ENCODE assay signal across 9 mouse cellular contexts in genomic region chr6:117966729-117967128, GRCm38 (mm10). TPM values are rescaled to one million over a fixed set of nuclear protein-coding genes. Genes with fewer than 3 reads are reported as not detected.
DNase-seq lines count a peak whose midpoint lies in the region; TF ChIP-seq lines count a peak whose summit lies in the region.
"Had no signal": no experiment of that assay in that cellular context is flagged by ENCODE, and none has a peak within 500 bp of the region (broad histone marks: within the 10 kb centered on the region; RNA-seq: fewer than 3 reads in every experiment).

No protein-coding gene starts in this region.

- H3K4me1 ChIP-seq in cerebellum, adult 2 months (ENCODE audit: control insufficient read depth, insufficient read depth, low read length), result no peaks in the 10 kb centered on the region
- H3K4me1 ChIP-seq in spleen, adult 2 months (ENCODE audit: control insufficient read depth, insufficient read depth, insufficient read length), result no peaks in the 10 kb centered on the region
- no peaks in the 10 kb centered on the region for H3K4me1 ChIP-seq in forebrain, embryonic 10.5 days

- H3K9me3 ChIP-seq in forebrain, embryonic 10.5 days, result peaks cover 5% of the 10 kb centered on the region; the same call in 1 of the 2 replicates

- no peak overlapping the region for H3K27ac ChIP-seq in cerebellum, adult 2 months (ENCODE audit: insufficient read depth, low read length)
- no peak overlapping the region for H3K27ac ChIP-seq in spleen, adult 2 months (ENCODE audit: insufficient read depth, low read length)
- no peak overlapping the region for H3K27ac ChIP-seq in forebrain, embryonic 10.5 days

- H3K4me3 ChIP-seq in cerebellum, adult 2 months (replicated peaks; ENCODE audit: insufficient read depth, low read depth, low read length), result no peak overlapping the region
- no peak overlapping the region for H3K4me3 ChIP-seq in spleen, adult 2 months (ENCODE audit: extremely low read depth, insufficient read depth, insufficient read length)
- no peak overlapping the region for H3K4me3 ChIP-seq in forebrain, embryonic 10.5 days

- DNase-seq in cerebellum, adult 2 months, result no peak
- DNase-seq in cerebellum, adult 11-12 months, result no peak
- no peak for DNase-seq in spleen, adult 2 months (ENCODE audit: low read depth in 1 of 2, low spot score in 2 of 2)
- DNase-seq in spleen, postnatal 14 days (ENCODE audit: low spot score in 2 of 2), result no peak
- DNase-seq in kidney, postnatal 4 days, result peak; percentile 26 to 43
- no peak for DNase-seq in thymus, postnatal 36 days
- no peak for DNase-seq in gastrocnemius, postnatal 25 days
- DNase-seq in forebrain, embryonic 10.5 days (ENCODE audit: extremely low spot score, low spot score), result no peak

- WGBS in cerebellum, adult 2 months, result 63% methylated on average over 9 of the region's 9 CpGs
- WGBS in spleen, adult 2 months, result 12% methylated on average over 9 of the region's 9 CpGs
- WGBS in forebrain, embryonic 10.5 days, result 60% methylated on average over 9 of the region's 9 CpGs

- no peaks in the 10 kb centered on the region for H3K36me3 ChIP-seq in spleen, adult 2 months (ENCODE audit: control insufficient read depth, insufficient read depth, low read length)
- no peaks in the 10 kb centered on the region for H3K36me3 ChIP-seq in forebrain, embryonic 10.5 days (replicated peaks)

- TF ChIP-seq CTCF in cerebellum, adult 2 months (IDR thresholded peaks at IDR 0.05; ENCODE audit: borderline replicate concordance, insufficient read depth, low read depth, low read length), result peak; percentile 16; the same call in 1 of the 2 replicates
- TF ChIP-seq CTCF in spleen, adult 2 months (IDR thresholded peaks at IDR 0.05; ENCODE audit: extremely low read depth, insufficient read depth, insufficient read length, insufficient replicate concordance), result peak; percentile 9; the same call in 1 of the 2 replicates

- no peak for TF ChIP-seq POLR2A in cerebellum, adult 2 months (IDR thresholded peaks at IDR 0.05; ENCODE audit: borderline replicate concordance, insufficient read depth, low read length)
- TF ChIP-seq POLR2A in spleen, adult 2 months (IDR thresholded peaks at IDR 0.05; ENCODE audit: low read depth, low read length), result no peak

- H3K27me3 ChIP-seq in cerebellum, adult 2 months (ENCODE audit: control insufficient read depth, insufficient read depth, low read length), result no peaks in the 10 kb centered on the region
- H3K27me3 ChIP-seq in spleen, adult 2 months (ENCODE audit: control insufficient read depth, insufficient read depth, low read length), result no peaks in the 10 kb centered on the region
- no peaks in the 10 kb centered on the region for H3K27me3 ChIP-seq in forebrain, embryonic 10.5 days (ENCODE audit: poor library complexity, severe bottlenecking)

RNA-seq across cellular contexts. Expression of gene Fxyd4, which starts 29.2 kb away (rescaled TPM):
- polyA plus RNA-seq in cerebellum, adult 2 months (2012; rRNA removed), result not detected in 2 replicates
- not detected in 2 replicates for polyA plus RNA-seq in spleen, adult 2 months (2012; rRNA removed)
- total RNA-seq in gastrocnemius, postnatal 25 days (2021), result not detected
- polyA plus RNA-seq in forebrain, embryonic 10.5 days (2016; fragmentation: Nextera tagmentation; extraction: Ambion mirVana), result 2.0 and 2.5 TPM in 2 replicates
- total RNA-seq: left cerebral cortex, postnatal 10 days had no signal

RNA-seq across cellular contexts. Expression of gene Rasgef1a, which starts 44.5 kb away (rescaled TPM):
- polyA plus RNA-seq in cerebellum, adult 2 months (2012; rRNA removed), result 59.8 and 66.0 TPM in 2 replicates
- polyA plus RNA-seq in spleen, adult 2 months (2012; rRNA removed), result 0.49 and 0.76 TPM in 2 replicates
- total RNA-seq in gastrocnemius, postnatal 25 days (2021), result under 1 TPM; 0.29 to 0.33 TPM
- polyA plus RNA-seq in forebrain, embryonic 10.5 days (2016; fragmentation: Nextera tagmentation; extraction: Ambion mirVana), result 0.22 TPM in 1 of 2 replicates, not detected in the other

Comparison
In these comparisons a context has a peak if more than half of its experiments do, and no peak if none do; other contexts are left out.
1. DNase-seq: peak in kidney, postnatal 4 days (2 of 2); none in cerebellum, adult 2 months (0 of 2), cerebellum, adult 11-12 months (single experiment), spleen, adult 2 months (0 of 2), spleen, postnatal 14 days (0 of 2), thymus, postnatal 36 days (0 of 2), gastrocnemius, postnatal 25 days (single experiment) and forebrain, embryonic 10.5 days (single experiment).
2. RNA of gene Rasgef1a, which starts 44.5 kb away (polyA plus RNA-seq): 59.8 to 66.0 TPM in cerebellum, adult 2 months; 0.49 to 0.76 TPM in spleen, adult 2 months and 0.22 TPM in forebrain, embryonic 10.5 days; every median in the first group is over 10 times any median in the second.